Mouse (Mus musculus) bone marrow, adult 2 months (tissue): ENCODE measurements around the gene Erich3. TPM values are rescaled to one million over a fixed set of nuclear protein-coding genes. Genes with fewer than 3 reads are reported as not detected.

ENCODE experiments used
- H3K27ac ChIP-seq: fragments of 200-500 bp; 2 replicates; pipeline ENCODE4 v1.5.1; 2012; ENCODE audit warnings: low read depth, mild to moderate bottlenecking, control low read depth, inconsistent platforms, low read length; ENCODE audit not compliant: control insufficient read depth, poor library complexity, insufficient read depth
- H3K4me1 ChIP-seq: fragments of 200-500 bp; 2 replicates; pipeline ENCODE4 v1.6.1; 2011; ENCODE audit warnings: low read length; ENCODE audit not compliant: control insufficient read depth, insufficient read depth
- H3K4me3 ChIP-seq: fragments of 200-500 bp; replicated peaks from 2 replicates; pipeline ENCODE3; 2011; ENCODE audit warnings: mild to moderate bottlenecking, low read depth, low read length, control low read depth; ENCODE audit not compliant: control insufficient read depth
- CTCF ChIP-seq: fragments of 200-500 bp; IDR thresholded peaks from 2 replicates; pipeline ENCODE4 v1.5.1; 2011; ENCODE audit warnings: low read length, control low read depth; ENCODE audit not compliant: control insufficient read depth, insufficient read depth
- POLR2A ChIP-seq: fragments of 200-500 bp; IDR thresholded peaks from 2 replicates; pipeline ENCODE4 v1.6.1; 2011; ENCODE audit warnings: low read depth, mild to moderate bottlenecking, control low read depth, low read length, borderline replicate concordance; ENCODE audit not compliant: control insufficient read depth
- WGBS: fragments of 180-500 bp; shearing (Covaris S2); methylation state at CpG from one replicate; pipeline ENCODE4 v1.1.7; 2018; 5-methylcytosine and 5-hydroxymethylcytosine counted together
- polyA plus RNA-seq: library from polyadenylated mRNA; stranded (reverse); fragments of >200 nt; gene quantifications from 2 replicates; pipeline ENCODE4 v1.2.4, GENCODE M21; 2011; ENCODE audit warnings: low replicate concordance; ENCODE audit not compliant: missing spikeins, insufficient read depth, insufficient read length

Gene Erich3
- polyA plus RNA-seq, 1 experiment = not detected

GRCm38 (mm10) chr3:154766321-154766720 lies 102.7 kb downstream of the Erich3 start:
- no peaks in the 10 kb centered on the region for H3K4me1 ChIP-seq
- TF ChIP-seq CTCF (no peak), POLR2A (no peak)
- H3K4me3 ChIP-seq = no peak overlapping the region
- no peak overlapping the region for H3K27ac ChIP-seq
- WGBS = 83% methylated on average over 4 of the region's 4 CpGs

- Histone ChIP-seq H3K4me3 (no peak overlapping the region), H3K27ac (no peak overlapping the region), H3K4me1 (no peaks in the 10 kb centered on the region)
- TF ChIP-seq CTCF (no peak), POLR2A (no peak)
- WGBS = 75% methylated on average over 2 of the region's 2 CpGs
Observed at GRCm38 (mm10) chr3:154771651-154772050, 108.0 kb downstream of the Erich3 start.

GRCm38 (mm10) chr3:154778836-154779595 lies 115.4 kb downstream of the Erich3 start:
- no peak overlapping the region for H3K27ac ChIP-seq
- H3K4me3 ChIP-seq = no peak overlapping the region
- no peaks in the 10 kb centered on the region for H3K4me1 ChIP-seq
- no peak for TF ChIP-seq CTCF
- no peak for TF ChIP-seq POLR2A
- 52% methylated on average over 6 of the region's 6 CpGs for WGBS

GRCm38 (mm10) chr3:154786354-154786753 lies 122.7 kb downstream of the Erich3 start:
- H3K4me3 ChIP-seq = no peak overlapping the region
- TF ChIP-seq POLR2A (no peak), CTCF (no peak)
- no peaks in the 10 kb centered on the region for H3K4me1 ChIP-seq
- 88% methylated on average over 9 of the region's 9 CpGs for WGBS
- no peak overlapping the region for H3K27ac ChIP-seq

- H3K4me3 ChIP-seq = no peak overlapping the region
- no peaks in the 10 kb centered on the region for H3K4me1 ChIP-seq
- TF ChIP-seq CTCF (no peak), POLR2A (no peak)
- no peak overlapping the region for H3K27ac ChIP-seq
- 60% methylated on average over 3 of the region's 3 CpGs for WGBS
Observed at GRCm38 (mm10) chr3:154787611-154788010, 124.0 kb downstream of the Erich3 start.

GRCm38 (mm10) chr3:154793571-154793970 lies 129.9 kb downstream of the Erich3 start:
- Histone ChIP-seq H3K4me3 (no peak overlapping the region), H3K4me1 (no peaks in the 10 kb centered on the region), H3K27ac (no peak overlapping the region)
- TF ChIP-seq CTCF (no peak), POLR2A (no peak)
- 76% methylated on average over 4 of the region's 4 CpGs for WGBS

- WGBS = 80% methylated on average over 4 of the region's 4 CpGs
- H3K27ac ChIP-seq = no peak overlapping the region
- TF ChIP-seq POLR2A (no peak), CTCF (no peak)
- no peaks in the 10 kb centered on the region for H3K4me1 ChIP-seq
- no peak overlapping the region for H3K4me3 ChIP-seq
Observed at GRCm38 (mm10) chr3:154798806-154799205, 135.1 kb downstream of the Erich3 start.

- no peak overlapping the region for H3K4me3 ChIP-seq
- H3K4me1 ChIP-seq = no peaks in the 10 kb centered on the region
- TF ChIP-seq POLR2A (no peak), CTCF (no peak)
- WGBS = 78% methylated on average over 8 of the region's 8 CpGs
- H3K27ac ChIP-seq = no peak overlapping the region
Observed at GRCm38 (mm10) chr3:154800454-154800853, 136.8 kb downstream of the Erich3 start.

GRCm38 (mm10) chr3:154800888-154801429 lies 137.3 kb downstream of the Erich3 start:
- no peak overlapping the region for H3K27ac ChIP-seq
- 76% methylated on average over 8 of the region's 8 CpGs for WGBS
- no peaks in the 10 kb centered on the region for H3K4me1 ChIP-seq
- H3K4me3 ChIP-seq = no peak overlapping the region
- TF ChIP-seq CTCF (no peak), POLR2A (no peak)

- H3K4me3 ChIP-seq = no peak overlapping the region
- no peak for TF ChIP-seq CTCF
- no peak for TF ChIP-seq POLR2A
- no peaks in the 10 kb centered on the region for H3K4me1 ChIP-seq
- WGBS = 30% methylated on average over 7 of the region's 7 CpGs
- H3K27ac ChIP-seq = no peak overlapping the region
Observed at GRCm38 (mm10) chr3:154806626-154807025, 143.0 kb downstream of the Erich3 start.
